ENCODE assay signal across 8 mouse cellular contexts in genomic region chr2:51972142-51972541, GRCm38 (mm10). TPM values are rescaled to one million over a fixed set of nuclear protein-coding genes. Genes with fewer than 3 reads are reported as not detected.
DNase-seq lines count a peak whose midpoint lies in the region; ATAC-seq and TF ChIP-seq lines count a peak whose summit lies in the region.

No protein-coding gene starts in this region.

- H3K9ac ChIP-seq in MEL (ENCODE audit: control insufficient read depth, low read depth, low read length, poor library complexity, severe bottlenecking) = peak overlapping the region; percentile 81
- H3K9ac ChIP-seq in stomach, embryonic 15.5 days = no peak overlapping the region

- H3K27me3 ChIP-seq in MEL (ENCODE audit: control insufficient read depth in 1 of 2, insufficient read depth in 2 of 2, low read length in 2 of 2) = no peaks in the 10 kb centered on the region
- peaks cover 4% of the 10 kb centered on the region; the same call in 1 of the 2 replicates for H3K27me3 ChIP-seq in embryonic facial prominence, embryonic 10.5 days (replicated peaks; ENCODE audit: low read depth, poor library complexity, severe bottlenecking)
- no peaks in the 10 kb centered on the region for H3K27me3 ChIP-seq in stomach, embryonic 15.5 days (replicated peaks)

- WGBS in embryonic facial prominence, embryonic 10.5 days = 70% methylated on average over 5 of the region's 5 CpGs
- 52% methylated on average over 5 of the region's 5 CpGs for WGBS in stomach, embryonic 15.5 days

- no peaks in the 10 kb centered on the region for H3K79me2 ChIP-seq in MEL (ENCODE audit: control insufficient read depth, insufficient read depth, low read length, poor library complexity)

- H3K4me1 ChIP-seq in MEL (ENCODE audit: control insufficient read depth in 1 of 2, insufficient read depth in 2 of 2, low read length in 2 of 2) = no peaks in the 10 kb centered on the region; a peak in 1 of 4 replicates
- H3K4me1 ChIP-seq in embryonic facial prominence, embryonic 10.5 days = peaks cover 6% of the 10 kb centered on the region; the same call in 1 of the 2 replicates
- peaks cover 3% of the 10 kb centered on the region; the same call in 1 of the 2 replicates for H3K4me1 ChIP-seq in stomach, embryonic 15.5 days

- intact Hi-C loops in heart, postnatal 10 days (cut with DNase I) = loop anchor here (2.0 to 5.0 kb wide), 2 partner anchors 35 to 101 kb away; partner anchors contain the start of genes Rbm43 and Rif1

- no peak for TF ChIP-seq RAD21 in MEL (IDR thresholded peaks at IDR 0.05; ENCODE audit: low read depth, low read length)

- peak; percentile 71 for ATAC-seq in megakaryocyte progenitor cell, adult 5-6 weeks (replicated peaks; ENCODE audit: poor library complexity)
- peak; percentile 59 for ATAC-seq in stomach, embryonic 15.5 days (ENCODE audit: insufficient read depth, low FRiP score, low read depth)

- peak overlapping the region; percentile 91 for H3K27ac ChIP-seq in MEL (ENCODE audit: control insufficient read depth, low read depth, low read length)
- H3K27ac ChIP-seq in embryonic facial prominence, embryonic 10.5 days (replicated peaks) = no peak overlapping the region
- H3K27ac ChIP-seq in stomach, embryonic 15.5 days = peak overlapping the region; percentile 91; the same call in 1 of the 2 replicates

- TF ChIP-seq POLR2A in MEL (IDR thresholded peaks at IDR 0.05; ENCODE audit: control insufficient read depth in 1 of 2, insufficient read depth in 1 of 2, low read depth in 1 of 2, low read length in 2 of 2, poor library complexity in 1 of 2) = peak in 1 of 2 experiments; percentile 57; a peak in 2 of 4 replicates

- DNase-seq in A20 (ENCODE audit: low read depth, low spot score) (peak; percentile 79), MEL (ENCODE audit: low read depth, low spot score) (peak; percentile 94)
- peak; percentile 14 for DNase-seq in embryonic facial prominence, embryonic 10.5 days (ENCODE audit: low spot score)
- DNase-seq in heart, postnatal 10 days = peak; percentile 26 to 52
- peak; percentile 37 to 47 for DNase-seq in kidney, postnatal 36 days
- no peak for DNase-seq in ovary, postnatal 10 days (ENCODE audit: low spot score)

- no peak for TF ChIP-seq EP300 in MEL (IDR thresholded peaks at IDR 0.05; ENCODE audit: low read depth in 1 of 2, low read length in 2 of 2)

- H3K9me3 ChIP-seq in MEL (replicated peaks; ENCODE audit: insufficient read depth, low read length) = no peaks in the 10 kb centered on the region
- no peaks in the 10 kb centered on the region for H3K9me3 ChIP-seq in embryonic facial prominence, embryonic 10.5 days
- no peaks in the 10 kb centered on the region for H3K9me3 ChIP-seq in stomach, embryonic 15.5 days

- peaks cover 0 to 3% of the 10 kb centered on the region in 2 experiments; a peak in 1 of 4 replicates for H3K36me3 ChIP-seq in MEL (ENCODE audit: control insufficient read depth in 1 of 2, insufficient read depth in 2 of 2, low read length in 2 of 2)
- H3K36me3 ChIP-seq in embryonic facial prominence, embryonic 10.5 days (replicated peaks) = no peaks in the 10 kb centered on the region
- no peaks in the 10 kb centered on the region for H3K36me3 ChIP-seq in stomach, embryonic 15.5 days

- TF ChIP-seq CTCF in MEL (IDR thresholded peaks at IDR 0.05 in 2 of 3, conservative IDR thresholded peaks at IDR 0.05 in 1 of 3; ENCODE audit: control insufficient read depth in 1 of 3, insufficient read depth in 1 of 3, low read depth in 2 of 3, low read length in 3 of 3, poor library complexity in 1 of 3, severe bottlenecking in 1 of 3) = no peak

- peak overlapping the region; percentile 73 to 77 for H3K4me3 ChIP-seq in MEL (ENCODE audit: control insufficient read depth in 1 of 2, insufficient read depth in 1 of 2, low read depth in 2 of 2, low read length in 2 of 2)
- peak overlapping the region; percentile 74 for H3K4me3 ChIP-seq in embryonic facial prominence, embryonic 10.5 days
- H3K4me3 ChIP-seq in stomach, embryonic 15.5 days (replicated peaks) = peak overlapping the region; percentile 77

- H3K4me2 ChIP-seq in stomach, embryonic 15.5 days = peak overlapping the region; percentile 64

TF ChIP-seq in MEL, 35 proteins besides CTCF, POLR2A, EP300 and RAD21:
- TF ChIP-seq POLR2AphosphoS5 (IDR thresholded peaks at IDR 0.05; ENCODE audit: borderline replicate concordance, low read depth, low read length) (no peak), ZMIZ1 (IDR thresholded peaks at IDR 0.05; ENCODE audit: low read depth, low read length) (0 out of 2 replicates have a peak, but pooled peaks have one; percentile 41), MAFK (IDR thresholded peaks at IDR 0.05; ENCODE audit: borderline replicate concordance, low read depth, low read length) (no peak), ETS1 (IDR thresholded peaks at IDR 0.05; ENCODE audit: low read depth, low read length) (peak; percentile 52; the same call in 1 of the 2 replicates), UBTF (IDR thresholded peaks at IDR 0.05; ENCODE audit: borderline replicate concordance, insufficient read depth, low read depth, low read length) (no peak), MAZ (IDR thresholded peaks at IDR 0.05; ENCODE audit: low read depth, low read length) (no peak), RCOR1 (IDR thresholded peaks at IDR 0.05; ENCODE audit: low read depth, low read length) (peak; percentile 95), ELF1 (IDR thresholded peaks at IDR 0.05; ENCODE audit: low read depth, low read length) (peak; percentile 31; the same call in 1 of the 2 replicates), TBP (IDR thresholded peaks at IDR 0.05; ENCODE audit: low read depth, low read length) (peak; percentile 90), BHLHE40 (IDR thresholded peaks at IDR 0.05; ENCODE audit: borderline replicate concordance, low read depth, low read length) (no peak), CHD2 (IDR thresholded peaks at IDR 0.05; ENCODE audit: low read length) (no peak), CHD1 (IDR thresholded peaks at IDR 0.05; ENCODE audit: low read depth, low read length) (no peak), ZNF384 (IDR thresholded peaks at IDR 0.05; ENCODE audit: low read depth, low read length) (no peak), MXI1 (IDR thresholded peaks at IDR 0.05; ENCODE audit: low read depth, low read length) (no peak)

RNA-seq across cellular contexts. Expression of gene Nmi, which starts 1.2 kb away (rescaled TPM):
- 9.6 and 14.1 TPM in 2 replicates for total RNA-seq in MEL (2012; rRNA removed)
- polyA plus RNA-seq in MEL (2012; ENCODE audit: insufficient read depth in 1 of 2, insufficient read length in 2 of 2, low read depth in 1 of 2, low replicate concordance in 2 of 2, missing spikeins in 1 of 2) = 10 to 100 TPM in 1 of 2 experiments, not detected in 1; 12.1 TPM
- 4.4 and 6.1 TPM in 2 replicates for polyA plus RNA-seq in embryonic facial prominence, embryonic 10.5 days (2016; fragmentation: Nextera tagmentation; extraction: Ambion mirVana)
- total RNA-seq in heart, postnatal 10 days (2021) = 1 to 10 TPM; 6.2 to 8.0 TPM
- 27.5 and 42.5 TPM in 2 replicates for total RNA-seq in megakaryocyte progenitor cell, adult 5-6 weeks (2015)
- total RNA-seq in megakaryocyte progenitor cell, adult 5-6 weeks (2017) = 57.6 and 67.8 TPM in 2 replicates
- 19.3 and 22.0 TPM in 2 replicates for polyA plus RNA-seq in stomach, embryonic 15.5 days (2015; fragmentation: Nextera tagmentation; extraction: Ambion mirVana)

RNA-seq across cellular contexts. Expression of gene Rbm43, which starts 37.2 kb away (rescaled TPM):
- 35.4 and 37.9 TPM in 2 replicates for total RNA-seq in MEL (2012; rRNA removed)
- polyA plus RNA-seq in MEL (2012; ENCODE audit: insufficient read depth in 1 of 2, insufficient read length in 2 of 2, low read depth in 1 of 2, low replicate concordance in 2 of 2, missing spikeins in 1 of 2) = 100 to 1,000 TPM in 1 of 2 experiments, 10 to 100 TPM in 1; 64.3 to 321 TPM
- polyA plus RNA-seq in embryonic facial prominence, embryonic 10.5 days (2016; fragmentation: Nextera tagmentation; extraction: Ambion mirVana) = 7.8 and 7.9 TPM in 2 replicates
- total RNA-seq in heart, postnatal 10 days (2021) = 1 to 10 TPM; 8.1 to 8.6 TPM
- 49.5 and 55.0 TPM in 2 replicates for total RNA-seq in megakaryocyte progenitor cell, adult 5-6 weeks (2015)
- 27.7 and 30.1 TPM in 2 replicates for total RNA-seq in megakaryocyte progenitor cell, adult 5-6 weeks (2017)
- 14.5 and 15.1 TPM in 2 replicates for polyA plus RNA-seq in stomach, embryonic 15.5 days (2015; fragmentation: Nextera tagmentation; extraction: Ambion mirVana)
